Mouse (Mus musculus) lung, postnatal 0 days (tissue): Measurements from ENCODE around the gene Dtnbp1. TPM values are rescaled to one million over a fixed set of nuclear protein-coding genes. Genes with fewer than 3 reads are reported as not detected.
A peak's percentile ranks its signal among the peaks of the same experiment; 100 is the strongest.

ENCODE experiments used
- ATAC-seq: fragments of 200-750 bp; cut with Nextera tagmentation; 2 replicates; pipeline ENCODE4 v1.8.0; 2017; ENCODE audit warnings: moderate library complexity
- DNase-seq: peaks from one replicate; pipeline ENCODE4 v3.0.0-alpha.2; 2016; ENCODE audit warnings: low spot score
- H3K27ac ChIP-seq: fragments of 300-500 bp; sonication (generic); 2 replicates; pipeline ENCODE4 v1.5.1; 2014; ENCODE audit warnings: antibody characterized with exemption, mild to moderate bottlenecking, low read length, mixed read lengths
- H3K27me3 ChIP-seq: fragments of 300-500 bp; sonication (generic); replicated peaks from 2 replicates; pipeline ENCODE4 v1.6.1; 2014; ENCODE audit warnings: low read length, mixed read lengths; ENCODE audit not compliant: insufficient read depth
- H3K36me3 ChIP-seq: fragments of 300-500 bp; sonication (generic); 2 replicates; pipeline ENCODE4 v1.6.1; 2014; ENCODE audit warnings: low read length, mixed read lengths; ENCODE audit not compliant: insufficient read depth
- H3K4me1 ChIP-seq: fragments of 300-500 bp; sonication (generic); 2 replicates; pipeline ENCODE4 v1.6.1; 2014; ENCODE audit warnings: antibody characterized with exemption, low read depth, low read length, mixed read lengths; ENCODE audit not compliant: insufficient read depth
- H3K4me2 ChIP-seq: fragments of 300-500 bp; sonication (generic); replicated peaks from 2 replicates; pipeline ENCODE4 v1.6.1; 2014; ENCODE audit warnings: low read depth, mild to moderate bottlenecking, low read length, moderate library complexity, mixed read lengths
- H3K4me3 ChIP-seq: fragments of 300-500 bp; sonication (generic); 2 replicates; pipeline ENCODE4 v1.5.1; 2014; ENCODE audit warnings: low read depth, low read length
- H3K9ac ChIP-seq: fragments of 300-500 bp; sonication (generic); replicated peaks from 2 replicates; pipeline ENCODE4 v1.6.1; 2014; ENCODE audit warnings: low read depth, mild to moderate bottlenecking
- H3K9me3 ChIP-seq: fragments of 300-500 bp; sonication (generic); 2 replicates; pipeline ENCODE4 v1.6.1; 2016; ENCODE audit warnings: low read length, mixed read lengths
- CTCF ChIP-seq: IDR thresholded peaks from 2 replicates; pipeline ENCODE4 v1.5.1; 2016; ENCODE audit warnings: antibody characterized with exemption, mild to moderate bottlenecking
- EP300 ChIP-seq: IDR thresholded peaks from 2 replicates; pipeline ENCODE4 v1.6.1; 2016; ENCODE audit warnings: antibody characterized with exemption, mild to moderate bottlenecking, control low read depth
- WGBS: fragments of 180-500 bp; shearing (Covaris S2); extraction: QIAGEN DNeasy Blood & Tissue Kit; methylation state at CpG from one replicate; pipeline ENCODE4 v1.1.7; 2014; 5-methylcytosine and 5-hydroxymethylcytosine counted together
- polyA plus RNA-seq: library from polyadenylated mRNA; unstranded; fragments of >200 nt; fragmentation: Nextera tagmentation; extraction: Ambion mirVana; gene quantifications from 2 replicates; pipeline ENCODE4 v1.2.1, GENCODE M21; 2015

The Dtnbp1 gene
- polyA plus RNA-seq, 1 experiment from 2014 or later: 60.0 TPM

DNA sequence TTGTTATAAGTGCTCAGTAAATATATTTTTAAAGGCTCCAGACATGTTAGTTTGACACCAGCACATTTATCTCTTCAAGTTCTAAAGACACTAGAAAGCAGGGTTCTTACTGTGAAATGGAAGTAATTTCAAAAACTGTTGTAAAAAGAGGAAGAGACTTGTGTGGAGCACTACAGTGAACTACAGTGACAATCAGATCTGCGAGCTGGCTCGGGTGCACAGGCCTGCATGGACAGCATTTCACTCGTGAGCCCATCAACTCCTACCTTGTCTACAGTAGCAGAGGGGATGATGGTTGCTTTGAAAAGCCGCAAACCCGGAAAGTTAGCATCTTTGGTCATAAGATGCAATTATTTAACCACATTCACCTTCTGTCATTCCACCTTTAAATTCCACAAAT, 5.6 kb downstream of the Dtnbp1 start:
- WGBS: 77% methylated on average over 5 of the region's 5 CpGs
- H3K36me3 ChIP-seq: 0 out of 2 replicates have a peak, but pooled peaks cover 6% of the 10 kb centered on the region
- no peak overlapping the region for H3K9ac ChIP-seq
- DNase-seq (no peak), ATAC-seq (no peak)
- H3K27ac ChIP-seq: no peak overlapping the region
- no peaks in the 10 kb centered on the region for H3K27me3 ChIP-seq
- H3K4me2 ChIP-seq: no peak overlapping the region
- H3K4me1 ChIP-seq: peaks cover 7% of the 10 kb centered on the region; the same call in 1 of the 2 replicates
- H3K9me3 ChIP-seq: no peaks in the 10 kb centered on the region
- TF ChIP-seq CTCF: no peak
- no peak overlapping the region for H3K4me3 ChIP-seq

DNA sequence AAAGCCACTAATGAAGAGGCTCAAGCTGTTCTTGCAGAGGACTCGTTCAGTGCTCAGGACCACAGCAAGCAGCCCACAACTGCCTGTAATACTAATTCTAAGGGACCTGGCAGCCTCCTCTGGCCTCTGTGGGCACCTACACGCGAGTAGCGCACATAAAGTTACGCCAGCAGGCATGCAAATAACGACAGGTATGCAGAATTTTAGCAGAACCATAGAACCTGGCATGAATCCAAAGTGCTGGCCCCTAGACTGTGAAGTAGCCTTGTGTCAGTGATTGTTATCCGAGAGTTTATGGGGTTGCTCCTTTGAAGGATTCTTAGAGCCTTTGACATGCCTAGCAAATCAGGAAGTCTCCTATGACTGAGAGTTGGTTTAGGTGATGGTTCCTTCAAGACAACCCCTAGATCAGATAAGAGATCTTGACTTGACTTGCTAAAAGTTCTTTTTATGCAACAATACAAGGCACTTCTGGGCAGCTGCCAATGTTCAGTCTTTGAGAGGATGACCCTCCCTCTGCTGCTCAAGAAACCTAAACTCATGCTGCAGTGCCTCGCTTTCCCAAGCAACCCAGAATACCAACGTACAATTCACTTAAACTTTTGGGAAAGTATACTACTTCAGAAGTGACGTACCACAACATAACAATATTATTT, 9.3 kb downstream of the Dtnbp1 start:
- H3K9me3 ChIP-seq: no peaks in the 10 kb centered on the region
- H3K27me3 ChIP-seq: no peaks in the 10 kb centered on the region
- 45% methylated on average over 10 of the region's 10 CpGs for WGBS
- ATAC-seq (peak; percentile 54; the same call in 1 of the 2 replicates), DNase-seq (peak; percentile 39)
- no peak for TF ChIP-seq CTCF
- no peak for TF ChIP-seq EP300
- H3K27ac ChIP-seq: no peak overlapping the region
- no peak overlapping the region for H3K4me3 ChIP-seq
- H3K36me3 ChIP-seq: no peaks in the 10 kb centered on the region
- H3K4me2 ChIP-seq: no peak overlapping the region
- H3K9ac ChIP-seq: no peak overlapping the region
- H3K4me1 ChIP-seq: peaks cover 7% of the 10 kb centered on the region; the same call in 1 of the 2 replicates

DNA sequence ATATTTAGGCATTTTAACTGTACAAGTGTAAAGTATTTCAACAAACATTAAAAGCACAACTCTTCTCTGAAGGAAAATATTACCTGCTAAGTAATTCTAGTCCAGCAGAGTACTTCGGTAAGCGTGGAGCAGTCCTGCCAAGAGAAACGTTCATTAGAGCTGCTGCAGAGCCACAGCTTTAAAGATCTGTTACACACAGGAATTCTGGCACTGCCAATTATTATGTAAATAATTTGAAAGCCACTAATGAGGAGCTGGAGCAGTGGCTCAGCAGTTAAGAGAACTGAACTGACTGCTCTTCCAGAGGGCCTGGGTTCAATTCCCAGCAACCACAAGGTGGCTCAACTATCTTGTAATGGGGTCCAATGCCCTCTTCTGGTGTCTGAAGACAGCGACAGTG, 10.0 kb downstream of the Dtnbp1 start:
- WGBS: 56% methylated on average over 4 of the region's 4 CpGs

DNA sequence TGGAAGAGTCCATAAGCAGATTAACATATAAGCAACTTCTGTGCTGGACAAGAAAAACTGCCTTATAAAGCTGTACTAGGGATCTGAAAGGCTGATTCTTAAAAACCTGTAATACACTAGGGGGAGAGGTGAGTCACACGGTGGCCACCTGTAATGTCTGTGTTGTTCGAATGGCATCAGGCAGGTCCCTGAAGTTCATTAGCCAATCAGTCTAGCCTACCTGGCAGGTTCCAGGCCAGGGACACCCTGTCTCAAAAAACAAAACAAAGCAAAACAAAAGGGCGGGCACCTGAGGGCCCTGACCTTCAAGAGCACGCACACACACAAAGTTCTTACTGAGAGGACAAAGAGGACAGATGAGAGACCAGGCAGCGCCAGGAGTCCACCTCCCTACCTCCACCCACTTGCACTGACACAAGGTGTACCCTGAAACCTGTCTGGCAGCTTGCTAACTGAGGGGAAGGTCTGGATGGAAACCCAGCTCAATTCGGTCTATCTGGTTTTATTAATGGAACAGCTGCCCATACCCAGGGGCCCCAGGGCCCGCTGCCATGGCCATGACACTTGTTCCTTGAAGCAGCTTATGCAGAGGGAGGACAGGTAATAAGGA, 11.8 kb downstream of the Dtnbp1 start:
- Histone ChIP-seq H3K9me3 (no peaks in the 10 kb centered on the region), H3K36me3 (no peaks in the 10 kb centered on the region), H3K4me1 (peaks cover 7% of the 10 kb centered on the region; the same call in 1 of the 2 replicates), H3K27ac (no peak overlapping the region), H3K9ac (no peak overlapping the region), H3K4me2 (no peak overlapping the region), H3K4me3 (no peak overlapping the region), H3K27me3 (no peaks in the 10 kb centered on the region)
- no peak for ATAC-seq
- DNase-seq: no peak
- WGBS: 85% methylated on average over 7 of the region's 7 CpGs
- TF ChIP-seq CTCF: no peak
- no peak for TF ChIP-seq EP300

More for the DNA sequence above, 10.0 kb downstream of the Dtnbp1 start:
- TF ChIP-seq CTCF (no peak), EP300 (no peak)
- Histone ChIP-seq H3K4me3 (no peak overlapping the region), H3K27me3 (no peaks in the 10 kb centered on the region), H3K27ac (no peak overlapping the region), H3K4me2 (no peak overlapping the region), H3K4me1 (peaks cover 7% of the 10 kb centered on the region; the same call in 1 of the 2 replicates), H3K36me3 (no peaks in the 10 kb centered on the region), H3K9ac (no peak overlapping the region), H3K9me3 (no peaks in the 10 kb centered on the region)
- DNase-seq (no peak), ATAC-seq (no peak)

GRCm38 (mm10) chr13:44986352-44986751, 15.6 kb downstream of the Dtnbp1 start:
- WGBS: 60% methylated on average over 2 of the region's 2 CpGs
- ATAC-seq (no peak), DNase-seq (no peak)
- no peaks in the 10 kb centered on the region for H3K27me3 ChIP-seq
- no peaks in the 10 kb centered on the region for H3K36me3 ChIP-seq
- H3K4me2 ChIP-seq: no peak overlapping the region
- no peak overlapping the region for H3K27ac ChIP-seq
- no peak overlapping the region for H3K9ac ChIP-seq
- H3K4me1 ChIP-seq: no peaks in the 10 kb centered on the region
- TF ChIP-seq EP300 (no peak), CTCF (no peak)
- no peak overlapping the region for H3K4me3 ChIP-seq
- no peaks in the 10 kb centered on the region for H3K9me3 ChIP-seq

GRCm38 (mm10) chr13:44985321-44985720, 16.6 kb downstream of the Dtnbp1 start:
- TF ChIP-seq CTCF: no peak
- TF ChIP-seq EP300: no peak
- H3K27ac ChIP-seq: no peak overlapping the region
- H3K27me3 ChIP-seq: no peaks in the 10 kb centered on the region
- 51% methylated on average over 2 of the region's 2 CpGs for WGBS
- DNase-seq (peak; percentile 42), ATAC-seq (0 out of 2 replicates have a peak, but pooled peaks have one; percentile 25)
- no peaks in the 10 kb centered on the region; the same call in 1 of the 2 replicates for H3K36me3 ChIP-seq
- no peak overlapping the region for H3K9ac ChIP-seq
- no peaks in the 10 kb centered on the region for H3K9me3 ChIP-seq
- H3K4me2 ChIP-seq: no peak overlapping the region
- no peaks in the 10 kb centered on the region for H3K4me1 ChIP-seq
- no peak overlapping the region for H3K4me3 ChIP-seq
